Mouse (Mus musculus): ENCODE measurements around the gene Kcnj14. TPM values are rescaled to one million over a fixed set of nuclear protein-coding genes. Genes with fewer than 3 reads are reported as not detected.

The Kcnj14 gene
- total and polyA plus RNA-seq, 3 experiments: 1.3 to 3.2 (median 1.5) TPM

- Histone ChIP-seq H3K27me3 (replicated peaks) (no peaks in the 10 kb centered on the region), H3K4me1 (ENCODE audit: control insufficient read depth in 1 of 2, insufficient read depth in 2 of 2) (peaks cover 12 to 28% of the 10 kb centered on the region in 2 experiments), H3K4me2 (ENCODE audit: insufficient read depth, low read depth, poor library complexity, severe bottlenecking) (no peak overlapping the region), H3K9me3 (replicated peaks; ENCODE audit: low read length) (peaks cover 19% of the 10 kb centered on the region), H3K4me3 (replicated peaks in 1 of 3; ENCODE audit: low read depth in 2 of 3, low read length in 2 of 3, poor library complexity in 1 of 3) (no peak overlapping the region), H3K79me2 (replicated peaks; ENCODE audit: control insufficient read depth, extremely low read depth, insufficient read depth, poor library complexity, severe bottlenecking) (peaks cover 17% of the 10 kb centered on the region), H3K27ac (ENCODE audit: insufficient read depth, low read depth) (no peak overlapping the region), H3K9ac (ENCODE audit: insufficient read depth, low read depth) (no peak overlapping the region), H3K36me3 (replicated peaks in 1 of 2; ENCODE audit: control insufficient read depth in 1 of 2, insufficient read depth in 1 of 2, low read length in 1 of 2) (peaks cover 12 to 17% of the 10 kb centered on the region in 2 experiments)
- dilution Hi-C loops (cut with MboI; ENCODE audit: extremely low pct_ligation_motif_present, extremely low pct_unique_long_range_greater_than_20kb, low sequenced_read_pairs): no loop called here
- DNase-seq (ENCODE audit: extremely low read depth): no peak
- in situ Hi-C loops (cut with MboI; ENCODE audit: low pct_ligation_motif_present, low pct_unique_long_range_greater_than_20kb, low sequenced_read_pairs): no loop called here
- TF ChIP-seq CHD2 (IDR thresholded peaks at IDR 0.05; ENCODE audit: low read length) (no peak), ZKSCAN1 (IDR thresholded peaks at IDR 0.05; ENCODE audit: borderline replicate concordance, low read depth, low read length) (no peak), RAD21 (IDR thresholded peaks at IDR 0.05; ENCODE audit: low read depth, low read length) (no peak), POLR2AphosphoS2 (IDR thresholded peaks at IDR 0.05; ENCODE audit: low read depth, low read length) (no peak), ETS1 (conservative IDR thresholded peaks at IDR 0.05; ENCODE audit: low read depth, low read length) (no peak), SMC3 (IDR thresholded peaks at IDR 0.05; ENCODE audit: low read depth, low read length) (no peak), E2F4 (IDR thresholded peaks at IDR 0.05; ENCODE audit: insufficient replicate concordance, low read depth, low read length) (no peak), MAZ (IDR thresholded peaks at IDR 0.05; ENCODE audit: low read depth, low read length) (no peak), HCFC1 (IDR thresholded peaks at IDR 0.05; ENCODE audit: low read depth, low read length) (no peak), BHLHE40 (IDR thresholded peaks at IDR 0.05; ENCODE audit: low read depth, low read length) (no peak), MEF2A (IDR thresholded peaks at IDR 0.05; ENCODE audit: borderline replicate concordance, low read depth, low read length) (no peak), JUND (conservative IDR thresholded peaks at IDR 0.05; ENCODE audit: low read depth, low read length) (no peak), TBP (conservative IDR thresholded peaks at IDR 0.05; ENCODE audit: low read depth, low read length) (no peak), MAX (IDR thresholded peaks at IDR 0.05; ENCODE audit: low read length) (no peak), NRF1 (IDR thresholded peaks at IDR 0.05; ENCODE audit: low read depth, low read length) (no peak), ZNF384 (IDR thresholded peaks at IDR 0.05; ENCODE audit: low read depth, low read length) (no peak), JUN (IDR thresholded peaks at IDR 0.05; ENCODE audit: insufficient read depth, low read depth, low read length) (no peak), MXI1 (IDR thresholded peaks at IDR 0.05; ENCODE audit: low read depth, low read length) (no peak), PAX5 (IDR thresholded peaks at IDR 0.05; ENCODE audit: low read length) (no peak), MAFK (IDR thresholded peaks at IDR 0.05; ENCODE audit: insufficient replicate concordance, low read length) (no peak)
Observed at GRCm38 (mm10) chr7:45833148-45833790, 8.7 kb upstream of the Kcnj14 start.

GRCm38 (mm10) chr7:45832428-45832827 is 7.8 kb upstream of the Kcnj14 start:
- DNase-seq (ENCODE audit: extremely low read depth): no peak
- Histone ChIP-seq H3K4me3 (replicated peaks in 1 of 3; ENCODE audit: low read depth in 2 of 3, low read length in 2 of 3, poor library complexity in 1 of 3) (no peak overlapping the region), H3K36me3 (replicated peaks in 1 of 2; ENCODE audit: control insufficient read depth in 1 of 2, insufficient read depth in 1 of 2, low read length in 1 of 2) (peaks cover 20 to 26% of the 10 kb centered on the region in 2 experiments), H3K27me3 (replicated peaks) (no peaks in the 10 kb centered on the region), H3K9ac (ENCODE audit: insufficient read depth, low read depth) (no peak overlapping the region), H3K4me2 (ENCODE audit: insufficient read depth, low read depth, poor library complexity, severe bottlenecking) (no peak overlapping the region), H3K4me1 (ENCODE audit: control insufficient read depth in 1 of 2, insufficient read depth in 2 of 2) (peaks cover 12 to 36% of the 10 kb centered on the region in 2 experiments), H3K9me3 (replicated peaks; ENCODE audit: low read length) (peaks cover 19% of the 10 kb centered on the region), H3K27ac (ENCODE audit: insufficient read depth, low read depth) (no peak overlapping the region), H3K79me2 (replicated peaks; ENCODE audit: control insufficient read depth, extremely low read depth, insufficient read depth, poor library complexity, severe bottlenecking) (peaks cover 17% of the 10 kb centered on the region)
- in situ Hi-C loops (cut with MboI; ENCODE audit: low pct_ligation_motif_present, low pct_unique_long_range_greater_than_20kb, low sequenced_read_pairs): no loop called here
- TF ChIP-seq TCF12 (IDR thresholded peaks at IDR 0.05; ENCODE audit: low read depth, low read length) (no peak), GABPA (IDR thresholded peaks at IDR 0.05; ENCODE audit: insufficient replicate concordance, low read depth, low read length) (no peak), RCOR1 (conservative IDR thresholded peaks at IDR 0.05; ENCODE audit: low read depth, low read length) (no peak), E2F4 (IDR thresholded peaks at IDR 0.05; ENCODE audit: insufficient replicate concordance, low read depth, low read length) (no peak), USF2 (conservative IDR thresholded peaks at IDR 0.05; ENCODE audit: low read depth, low read length) (no peak), MAFK (IDR thresholded peaks at IDR 0.05; ENCODE audit: insufficient replicate concordance, low read length) (no peak), UBTF (IDR thresholded peaks at IDR 0.05; ENCODE audit: low read depth, low read length) (no peak)
- dilution Hi-C loops (cut with MboI; ENCODE audit: extremely low pct_ligation_motif_present, extremely low pct_unique_long_range_greater_than_20kb, low sequenced_read_pairs): no loop called here
